Mouse (Mus musculus) heart, postnatal 25 days (tissue): ENCODE results near the gene Shank2. TPM values are rescaled to one million over a fixed set of nuclear protein-coding genes. Genes with fewer than 3 reads are reported as not detected.

Experiments
- DNase-seq: peaks from one replicate; pipeline ENCODE4 v3.0.0; 2022; ENCODE audit warnings: low spot score
- intact Hi-C: fragments of 180-260 bp; cut with DNase I; formaldehyde crosslinking; loops from one replicate; pipeline ENCODE4 v1.15.1; 2025
- total RNA-seq, 2 experiments: library from RNA; stranded (reverse); gene quantifications; 2 replicates each; pipeline ENCODE4 v1.2.3; 2021

The Shank2 gene
- total RNA-seq, 2 experiments from 2014 or later, result 0.42 to 0.59 TPM

DNA sequence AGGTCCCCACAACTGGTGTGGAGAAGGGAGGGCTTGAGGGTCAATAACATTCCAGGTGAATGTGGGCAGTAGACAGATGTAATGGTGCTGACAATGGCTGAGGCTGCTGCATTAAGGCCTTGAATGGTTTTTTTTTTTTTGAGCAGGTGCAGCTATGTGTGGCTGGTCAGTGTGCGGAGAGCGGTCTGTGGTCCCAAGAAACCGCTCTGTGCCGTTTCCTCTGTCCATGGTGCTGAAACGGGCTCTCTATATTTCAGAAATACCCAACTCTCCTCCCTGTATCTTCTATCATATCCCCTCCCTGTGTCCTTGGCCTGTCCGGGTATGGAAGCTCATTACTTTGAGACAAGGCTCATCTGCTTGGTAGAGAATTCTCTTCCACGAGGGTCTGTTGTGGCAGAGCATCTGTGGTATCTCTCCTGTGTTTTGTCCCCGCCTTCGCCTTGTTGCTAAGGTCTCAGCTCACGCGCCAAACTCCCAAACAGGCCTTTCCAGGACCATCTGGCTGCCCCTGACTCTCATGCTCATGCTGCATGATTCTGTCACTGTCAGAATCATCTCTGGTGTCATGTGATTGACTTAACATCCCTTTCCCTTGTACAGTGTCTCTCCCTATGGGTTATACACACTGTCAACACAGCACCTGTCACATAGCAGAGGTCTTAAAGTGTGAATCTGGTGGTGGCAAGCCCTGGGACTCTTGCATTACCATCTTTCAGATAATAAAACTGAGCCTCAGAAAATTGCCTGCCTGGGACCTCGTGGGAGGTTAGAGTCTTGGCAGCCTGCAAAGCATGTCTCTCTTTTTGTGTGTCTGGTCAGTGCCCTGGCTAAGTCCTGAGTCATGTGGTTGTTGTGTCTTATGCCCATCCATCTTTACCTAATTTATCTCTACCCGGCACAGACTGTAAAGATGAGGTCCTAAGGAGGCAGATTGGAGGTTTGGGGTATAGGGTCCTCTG is 292.8 kb downstream of the Shank2 start:
- no peak for DNase-seq
- intact Hi-C loops, result no loop called here

DNA sequence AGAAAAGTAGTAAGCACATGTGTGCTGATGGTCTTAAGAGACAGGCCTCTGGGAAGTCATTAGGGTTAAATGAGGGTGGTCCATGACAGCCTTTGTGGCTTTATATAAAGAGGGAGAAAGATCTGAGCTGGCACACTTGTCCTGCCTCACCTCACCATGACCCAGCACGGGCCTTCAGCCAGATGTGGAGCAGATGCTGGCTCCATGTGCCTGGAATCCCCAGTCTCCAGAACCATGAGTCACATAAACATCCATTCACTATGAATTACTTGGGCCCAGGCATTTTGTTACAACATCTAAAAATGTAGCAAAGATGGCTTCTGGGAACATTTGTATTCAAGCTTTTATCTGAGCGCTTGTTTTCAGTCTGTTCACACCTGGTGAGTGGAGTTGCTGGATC is 297.6 kb downstream of the Shank2 start:
- intact Hi-C loops, result no loop called here
- no peak for DNase-seq

DNA sequence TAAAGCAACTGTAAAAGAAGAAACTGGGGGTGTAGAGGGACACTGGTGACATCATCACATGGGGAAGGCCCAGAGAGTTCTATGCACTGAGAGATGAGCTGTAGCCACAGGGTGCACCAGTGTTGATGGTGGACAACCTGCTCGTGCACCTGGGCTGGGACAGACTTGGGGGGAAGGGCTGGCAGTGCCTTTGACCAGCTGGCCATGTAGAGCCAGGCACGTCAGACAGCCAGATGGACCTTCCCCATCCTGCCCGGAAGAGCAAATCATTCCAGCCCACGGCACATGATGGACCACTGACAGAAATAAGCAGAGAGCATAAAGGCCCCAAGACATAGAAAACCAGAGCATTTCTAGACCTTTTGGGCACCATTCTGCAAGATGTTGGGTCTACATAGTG is 299.9 kb downstream of the Shank2 start:
- DNase-seq, result no peak
- intact Hi-C loops, result no loop called here

DNA sequence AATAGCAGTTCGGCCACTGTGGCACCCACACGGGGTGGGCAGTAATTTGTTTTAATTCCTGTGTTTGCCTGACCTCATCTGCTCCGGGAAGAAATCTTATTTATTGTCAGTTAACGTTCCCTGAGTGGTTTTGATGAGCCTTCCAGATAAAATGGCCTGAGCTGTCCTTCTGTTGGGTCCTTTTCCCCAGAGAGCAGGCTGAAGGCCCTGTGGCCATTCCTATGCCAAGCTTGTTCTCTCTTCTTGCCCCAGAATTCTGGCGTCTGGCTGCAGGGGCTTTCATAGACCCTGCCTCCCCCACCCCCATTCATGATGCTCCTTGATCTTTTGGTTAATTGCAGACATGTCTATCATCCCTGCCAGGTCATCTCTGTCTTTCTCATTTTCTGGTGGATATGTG is 300.8 kb downstream of the Shank2 start:
- intact Hi-C loops, result no loop called here
- no peak for DNase-seq

DNA sequence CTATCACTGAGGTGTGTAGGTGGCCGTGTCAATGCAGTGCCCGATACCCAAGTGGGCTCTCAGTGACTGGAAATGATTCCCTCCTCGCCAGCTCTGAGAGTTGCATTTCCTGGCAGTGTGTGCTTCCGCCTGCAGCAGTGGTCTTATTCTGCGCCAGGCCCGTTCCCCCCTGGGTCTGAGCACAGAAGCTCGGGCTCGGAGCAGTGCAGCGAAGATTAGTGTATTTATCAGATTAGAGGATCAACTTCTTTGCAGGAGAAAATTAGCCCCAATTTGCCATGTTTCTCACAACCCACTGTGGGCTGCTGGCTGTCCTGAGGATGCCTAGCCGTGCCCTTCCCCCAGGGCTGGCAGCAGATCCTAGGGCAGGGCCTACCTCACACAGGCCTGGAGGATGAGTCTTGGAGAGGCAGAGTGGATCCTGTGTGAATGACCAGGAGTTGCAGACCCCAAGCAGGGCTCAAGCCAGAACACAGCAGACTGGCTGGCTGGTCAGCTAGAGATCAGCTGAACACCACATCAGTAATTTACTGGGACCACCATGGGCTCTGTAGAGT is 306.2 kb downstream of the Shank2 start:
- no peak for DNase-seq
- intact Hi-C loops, result no loop called here

DNA sequence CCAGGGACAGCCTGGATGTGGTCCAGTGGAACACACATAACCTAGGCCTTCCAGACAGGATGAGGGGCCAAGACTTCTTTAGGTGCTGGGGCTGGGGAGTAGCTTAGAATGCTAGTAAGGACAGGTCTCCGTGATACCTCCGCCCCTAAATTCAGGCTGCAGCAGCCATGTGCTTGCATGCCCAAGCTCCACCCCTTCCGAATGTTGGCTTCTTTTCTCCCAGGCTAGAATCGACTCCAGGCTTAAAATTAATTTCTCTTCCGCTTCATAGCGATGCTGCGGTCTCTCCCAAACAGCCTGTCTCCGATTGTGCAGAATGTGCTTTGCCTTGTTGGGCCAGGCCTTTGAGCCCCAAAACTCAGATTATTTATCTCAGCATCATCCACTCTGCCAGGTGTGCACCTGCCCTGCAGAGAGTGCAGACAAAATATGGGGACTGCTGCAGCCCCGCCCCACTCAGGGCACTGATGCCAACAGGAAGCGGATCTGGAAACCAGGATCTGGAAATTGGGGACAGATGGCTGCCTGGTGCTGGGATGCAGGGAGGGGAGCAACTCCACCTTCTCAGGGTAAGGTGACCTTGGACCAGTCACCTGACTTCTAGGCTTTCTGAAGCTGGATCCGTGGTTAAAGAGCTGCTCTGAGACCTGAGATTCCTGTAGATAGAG is 312.8 kb downstream of the Shank2 start:
- intact Hi-C loops, result no loop called here

DNA sequence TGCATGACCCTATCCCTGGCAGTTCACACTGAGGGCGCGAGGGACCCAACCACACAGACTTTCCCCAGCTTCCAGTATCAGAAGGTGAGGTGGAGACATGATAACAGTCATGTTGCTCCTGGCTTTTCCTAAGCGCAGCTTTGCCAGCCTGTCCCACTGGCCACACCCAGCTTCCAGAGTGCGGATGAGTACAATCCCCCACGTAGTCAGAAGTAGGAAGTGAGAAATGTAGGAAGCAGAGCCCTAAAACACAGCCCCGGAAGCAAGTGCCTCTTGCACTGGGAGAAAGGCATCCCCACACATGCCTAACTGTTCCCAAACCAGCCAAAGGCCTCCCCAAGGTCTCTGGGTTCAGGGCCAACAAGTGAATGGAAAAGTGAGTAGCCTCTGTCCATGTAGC is 314.5 kb downstream of the Shank2 start:
- DNase-seq, result no peak
- intact Hi-C loops, result no loop called here

More for the DNA sequence above, 312.8 kb downstream of the Shank2 start:
- no peak for DNase-seq

DNA sequence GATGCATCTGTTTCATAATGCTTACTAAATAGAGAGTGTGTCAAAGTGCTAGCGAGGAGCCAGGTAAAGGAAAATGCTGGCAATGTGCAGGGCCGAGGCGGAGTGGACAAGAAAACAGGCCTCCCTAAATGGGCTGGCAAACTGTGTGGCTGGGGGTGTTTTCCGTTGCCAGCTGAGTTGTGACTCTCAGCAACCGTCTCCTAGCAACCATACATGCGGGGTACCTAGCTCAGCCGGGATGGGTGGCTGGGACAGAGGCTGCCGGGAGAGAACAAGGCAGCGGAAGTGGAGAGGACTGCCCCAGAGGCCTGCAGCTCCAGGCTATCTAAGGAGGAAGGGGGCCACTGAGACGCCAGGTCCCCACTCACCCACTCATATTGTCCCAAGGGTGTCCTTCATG is 315.1 kb downstream of the Shank2 start:
- DNase-seq, result no peak
- intact Hi-C loops, result no loop called here

DNA sequence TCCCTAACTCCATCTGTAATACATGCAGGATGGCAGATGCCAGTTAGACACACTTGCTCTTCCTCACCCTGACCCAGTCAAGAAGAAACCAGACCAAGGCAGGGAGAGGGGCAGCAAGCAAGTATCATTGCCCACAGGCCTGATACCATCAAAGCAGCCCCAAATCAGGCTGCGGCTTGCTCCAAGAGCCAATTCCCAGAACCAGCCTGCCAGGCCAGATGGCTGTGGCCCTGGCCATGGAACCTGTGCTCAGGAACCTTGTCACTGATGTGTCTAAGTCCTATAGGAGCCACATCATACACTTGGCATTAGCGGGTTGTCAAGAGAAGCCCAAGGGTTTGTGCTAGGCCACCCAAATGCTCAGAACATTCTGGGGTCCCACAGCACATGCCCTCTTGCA is 322.3 kb downstream of the Shank2 start:
- intact Hi-C loops, result no loop called here

DNA sequence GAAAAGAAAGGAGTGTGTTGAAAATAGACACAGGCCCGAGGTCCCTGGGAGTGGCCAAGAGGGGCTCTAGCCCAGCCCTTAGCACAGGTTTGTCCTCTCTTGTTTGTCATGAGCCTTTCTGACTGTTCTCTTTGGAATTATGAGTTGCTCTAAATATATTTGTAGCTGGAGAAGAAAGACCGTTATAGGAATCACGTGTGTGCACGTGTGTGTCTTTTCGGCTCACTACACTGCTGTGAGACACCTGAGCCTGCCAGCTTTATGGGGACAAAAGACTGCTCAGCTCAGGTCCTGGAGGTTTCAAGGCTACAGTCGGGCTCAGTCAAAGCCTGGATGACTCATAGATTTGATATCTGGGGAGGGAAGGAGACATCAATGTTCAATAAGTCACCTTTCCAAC is 323.1 kb downstream of the Shank2 start:
- no peak for DNase-seq
- intact Hi-C loops, result no loop called here

More for the DNA sequence above, 322.3 kb downstream of the Shank2 start:
- DNase-seq, result no peak

DNA sequence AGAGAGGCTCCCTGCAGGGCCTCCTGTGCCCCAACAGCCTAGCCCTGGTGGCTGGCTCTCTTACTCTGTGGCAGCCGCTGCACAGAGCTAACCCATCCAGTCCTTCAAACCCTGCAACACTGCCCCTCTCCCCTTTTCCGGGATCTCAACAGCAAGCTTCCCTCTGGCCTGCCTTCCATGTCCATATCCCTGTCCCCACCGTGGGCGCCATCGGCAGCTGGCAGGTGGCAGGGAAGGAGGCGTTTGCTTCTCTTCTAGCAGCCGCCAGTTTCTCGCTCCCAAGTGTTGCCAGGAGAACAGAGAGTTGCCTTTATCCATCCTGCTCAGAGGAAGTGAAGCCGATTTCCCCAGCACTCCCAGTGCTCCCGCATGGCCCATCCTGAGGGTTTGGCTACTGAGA is 323.9 kb downstream of the Shank2 start:
- intact Hi-C loops, result no loop called here
- no peak for DNase-seq

DNA sequence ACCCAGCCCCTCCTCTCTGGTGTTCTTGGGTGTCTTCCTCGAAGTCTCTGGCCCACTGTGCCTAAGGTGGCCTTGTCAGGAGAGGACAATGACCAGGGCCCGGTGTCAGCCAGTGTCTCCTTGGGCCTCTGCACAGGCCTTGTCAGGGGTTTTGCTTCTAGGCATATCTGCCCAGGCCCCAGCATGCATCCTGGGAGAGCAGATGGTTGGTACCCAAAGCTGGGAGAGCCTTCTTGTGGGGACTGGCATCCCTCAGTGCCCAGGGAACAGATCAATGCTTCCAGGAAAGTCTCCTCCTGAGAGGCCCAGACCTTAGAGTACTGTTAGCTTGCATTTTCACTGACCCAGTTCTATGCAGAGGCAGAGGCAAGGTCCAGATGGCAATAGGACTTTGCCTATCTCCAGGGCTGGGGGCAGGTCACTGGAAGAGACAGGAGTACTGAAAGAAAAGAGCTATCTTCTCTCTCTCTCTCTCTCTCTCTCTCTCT is 327.7 kb downstream of the Shank2 start:
- intact Hi-C loops, result no loop called here
- DNase-seq, result no peak

DNA sequence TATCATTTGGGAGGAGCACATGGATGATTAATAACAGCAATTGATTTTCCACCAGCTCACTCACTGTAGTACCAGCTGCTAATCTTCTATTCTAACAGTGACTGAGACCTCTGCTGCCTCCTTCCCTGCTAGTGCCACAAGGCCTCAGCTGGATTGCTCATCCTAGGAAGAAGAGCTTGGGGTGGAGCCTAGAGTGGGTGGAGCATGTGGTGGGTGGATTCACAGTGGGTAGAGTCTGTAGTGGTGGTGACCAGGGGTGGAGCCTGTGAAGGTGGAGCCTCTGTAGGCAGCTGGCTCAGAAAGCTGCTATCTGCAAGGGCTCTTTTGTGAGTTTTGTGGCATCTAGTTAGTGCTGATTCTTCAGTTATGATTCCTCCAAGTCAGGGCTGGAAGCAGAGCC is 334.9 kb downstream of the Shank2 start:
- intact Hi-C loops, result no loop called here
- DNase-seq, result no peak

DNA sequence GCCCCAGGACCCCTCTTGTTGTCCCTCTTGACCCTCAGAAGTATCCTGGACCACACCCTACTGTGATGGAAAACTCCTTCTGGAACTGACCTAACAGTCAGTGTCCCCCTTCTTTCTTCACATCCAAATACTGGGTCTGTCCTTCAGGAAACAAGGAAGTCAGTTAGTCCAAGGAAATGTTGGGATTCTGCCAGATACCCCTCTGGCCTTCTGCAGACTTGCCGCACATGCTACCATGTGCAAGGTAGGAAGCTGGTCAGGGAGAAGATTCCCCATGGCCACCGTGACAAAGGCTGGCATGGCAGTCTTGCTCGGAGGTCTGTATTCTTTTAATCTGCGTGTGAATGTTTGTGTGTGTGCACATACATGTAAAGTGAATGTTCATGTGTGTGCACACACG is 337.0 kb downstream of the Shank2 start:
- intact Hi-C loops, result no loop called here
- DNase-seq, result no peak

DNA sequence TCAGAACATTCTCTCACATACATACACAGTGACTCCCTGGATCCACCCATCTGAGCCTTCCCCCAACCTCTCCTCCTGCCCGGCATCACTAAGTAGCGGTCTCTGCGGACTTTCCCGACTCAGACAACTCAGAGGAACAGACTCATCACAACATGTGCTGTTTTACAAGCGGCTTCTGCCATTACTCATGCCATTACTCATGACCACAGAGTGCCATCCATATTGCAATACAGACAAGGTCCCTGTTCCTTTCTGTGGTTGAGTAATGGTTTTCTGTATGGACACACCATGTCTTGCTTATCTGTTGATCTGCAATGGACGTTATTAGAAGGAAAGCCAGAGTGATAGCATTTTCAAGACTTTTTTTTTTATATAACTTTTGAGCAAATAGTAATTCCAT is 338.6 kb downstream of the Shank2 start:
- intact Hi-C loops, result no loop called here

DNA sequence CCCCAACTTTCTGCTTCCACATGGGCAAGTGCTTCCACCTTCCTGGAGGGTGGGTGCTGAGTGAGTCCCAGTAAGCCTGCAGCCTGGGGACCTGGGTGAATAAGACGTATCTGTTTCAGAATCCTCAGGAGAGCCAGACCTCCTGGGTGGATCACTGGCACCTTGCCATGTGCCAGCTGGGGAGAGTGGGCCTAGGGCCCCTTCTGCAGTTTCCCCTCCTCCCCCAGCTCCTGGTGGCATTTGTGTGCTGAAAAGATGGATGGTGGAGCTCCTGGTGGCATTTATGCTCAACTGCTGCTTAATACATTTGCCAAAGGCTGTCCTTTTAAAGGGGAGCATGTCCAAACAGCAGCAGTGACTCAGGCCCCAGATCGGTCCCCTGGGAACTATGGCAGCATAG is 364.4 kb downstream of the Shank2 start:
- DNase-seq, result no peak
- intact Hi-C loops, result no loop called here

More for the DNA sequence above, 338.6 kb downstream of the Shank2 start:
- DNase-seq, result no peak

DNA sequence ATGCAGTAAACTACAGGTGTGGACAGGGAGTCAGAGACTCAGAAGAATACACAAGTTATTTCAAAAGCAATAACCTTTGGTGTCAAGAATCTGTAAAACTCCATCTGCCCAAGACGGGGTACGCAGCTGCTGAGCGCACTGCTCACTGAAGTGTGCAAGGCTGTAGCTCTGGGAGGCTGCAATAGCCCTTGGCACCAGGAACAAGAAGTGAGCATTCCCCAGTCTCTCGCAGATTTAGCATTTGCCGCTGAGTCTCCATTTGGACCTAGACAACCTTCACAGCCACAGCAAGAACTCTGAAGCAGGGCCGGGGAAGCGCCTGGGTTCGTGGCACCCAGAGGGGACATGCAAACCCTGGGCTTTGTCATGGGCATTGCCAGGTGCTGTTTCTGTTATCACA is 371.3 kb downstream of the Shank2 start:
- intact Hi-C loops, result no loop called here

DNA sequence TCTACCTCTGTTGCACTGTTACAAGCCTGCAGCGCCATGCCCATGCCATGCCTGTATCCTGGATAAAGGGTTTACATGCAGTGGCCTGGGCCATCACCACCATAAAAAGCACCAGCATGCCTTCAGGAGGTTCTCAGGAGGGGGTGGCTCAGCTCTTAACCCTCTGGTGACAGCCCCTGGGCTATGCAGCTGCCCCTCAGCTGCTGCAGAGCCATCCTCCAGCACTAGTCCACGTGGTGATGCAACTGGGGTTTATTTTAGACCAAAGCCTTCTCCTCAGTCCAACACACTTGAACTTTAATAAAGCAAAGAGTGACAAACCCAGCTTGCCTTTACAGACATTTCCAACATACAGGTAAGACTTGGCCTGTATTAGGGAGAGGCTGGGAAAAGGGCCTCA is 373.8 kb downstream of the Shank2 start:
- DNase-seq, result no peak
- intact Hi-C loops, result no loop called here

More for the DNA sequence above, 371.3 kb downstream of the Shank2 start:
- DNase-seq, result no peak

DNA sequence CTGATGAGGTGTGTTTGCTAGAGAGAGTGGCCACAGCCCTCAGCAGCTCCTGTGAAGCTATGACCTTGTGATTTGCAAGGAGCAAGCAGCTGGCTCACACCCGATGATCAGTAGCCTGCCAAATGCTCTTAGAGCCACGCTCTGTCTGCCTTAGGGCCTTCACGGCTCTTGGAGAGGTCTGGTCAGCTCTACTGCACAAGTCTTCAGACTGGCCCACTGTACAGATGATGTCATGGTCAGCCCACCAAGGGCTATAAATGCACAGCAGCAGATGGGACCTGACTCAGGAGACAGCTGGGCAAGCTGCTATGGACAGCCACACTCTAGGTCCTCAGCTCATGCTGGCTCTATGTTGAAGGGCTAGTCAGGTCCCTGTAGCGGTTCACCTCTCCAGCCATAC is 376.5 kb downstream of the Shank2 start:
- DNase-seq, result no peak
- intact Hi-C loops, result no loop called here

DNA sequence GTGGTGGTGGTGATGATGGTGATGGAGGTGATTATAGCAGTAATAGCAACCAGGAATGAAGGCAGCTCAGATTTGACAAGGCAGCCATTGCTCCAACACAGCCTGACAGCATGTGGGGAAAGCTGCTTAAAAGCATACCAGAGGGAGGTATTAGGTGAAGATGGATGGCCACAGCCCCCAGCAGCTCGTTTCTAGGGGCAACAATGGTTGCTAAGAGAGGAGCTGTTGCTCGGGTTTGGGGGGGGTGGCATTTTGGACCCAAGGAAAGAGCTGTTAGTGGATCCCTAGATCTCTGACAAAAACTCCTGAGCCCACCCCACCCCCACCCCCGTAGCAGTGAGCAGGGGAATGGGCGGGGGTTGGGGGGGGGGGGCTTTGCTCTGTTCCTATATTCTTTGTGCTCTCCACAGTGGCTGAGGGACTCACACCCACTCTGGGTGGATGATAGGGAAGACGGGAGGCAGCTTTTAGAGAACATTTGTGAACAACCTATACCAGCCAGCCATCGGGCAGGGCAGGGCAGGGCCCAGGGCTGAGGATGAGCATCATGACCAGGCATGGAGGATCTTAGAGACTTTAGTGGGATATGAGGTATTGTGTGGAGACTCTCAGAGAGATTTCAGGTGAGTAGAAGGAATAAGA is 377.6 kb downstream of the Shank2 start:
- intact Hi-C loops, result no loop called here

More for the DNA sequence above, 377.6 kb downstream of the Shank2 start:
- DNase-seq, result no peak
